Mouse (Mus musculus) forebrain, embryonic 13.5 days (tissue): ENCODE results near the gene Jhy. TPM values are rescaled to one million over a fixed set of nuclear protein-coding genes. Genes with fewer than 3 reads are reported as not detected.

ENCODE experiments used
- ATAC-seq: fragments of 200-750 bp; cut with Nextera tagmentation; 2 replicates; pipeline ENCODE4 v1.8.0; 2017
- H3K27ac ChIP-seq: fragments of 300-500 bp; sonication (generic); 2 replicates; pipeline ENCODE4 v1.5.1; 2015; ENCODE audit warnings: inconsistent platforms, mild to moderate bottlenecking, moderate library complexity
- H3K27me3 ChIP-seq: fragments of 300-500 bp; sonication (generic); 2 replicates; pipeline ENCODE4 v1.6.1; 2015; ENCODE audit warnings: mild to moderate bottlenecking, inconsistent platforms
- H3K36me3 ChIP-seq: fragments of 300-500 bp; sonication (generic); 2 replicates; pipeline ENCODE4 v1.6.1; 2015; ENCODE audit warnings: mild to moderate bottlenecking, inconsistent platforms; ENCODE audit not compliant: poor library complexity, severe bottlenecking
- H3K4me1 ChIP-seq: fragments of 300-500 bp; sonication (generic); 2 replicates; pipeline ENCODE4 v1.6.1; 2015; ENCODE audit warnings: inconsistent platforms
- H3K4me2 ChIP-seq: fragments of 300-500 bp; sonication (generic); 2 replicates; pipeline ENCODE4 v1.6.1; 2015; ENCODE audit warnings: inconsistent platforms, mild to moderate bottlenecking, moderate library complexity
- H3K4me3 ChIP-seq: fragments of 300-500 bp; sonication (generic); 2 replicates; pipeline ENCODE4 v1.5.1; 2015; ENCODE audit warnings: mild to moderate bottlenecking, inconsistent platforms
- H3K9ac ChIP-seq: fragments of 300-500 bp; sonication (generic); 2 replicates; pipeline ENCODE4 v1.6.1; 2015; ENCODE audit warnings: mild to moderate bottlenecking, inconsistent platforms
- H3K9me3 ChIP-seq: fragments of 300-500 bp; sonication (generic); replicated peaks from 2 replicates; pipeline ENCODE4 v1.6.1; 2016; ENCODE audit warnings: inconsistent platforms
- WGBS: fragments of 180-500 bp; shearing (Covaris S2); methylation state at CpG from one replicate; pipeline ENCODE4 v1.1.7; 2015; 5-methylcytosine and 5-hydroxymethylcytosine counted together
- polyA plus RNA-seq: library from polyadenylated mRNA; unstranded; fragments of >200 nt; fragmentation: Nextera tagmentation; extraction: Ambion mirVana; gene quantifications from 2 replicates; pipeline ENCODE4 v1.2.1, GENCODE M21; 2015

The Jhy gene
- polyA plus RNA-seq = 0.48 and 0.57 TPM in 2 replicates

DNA sequence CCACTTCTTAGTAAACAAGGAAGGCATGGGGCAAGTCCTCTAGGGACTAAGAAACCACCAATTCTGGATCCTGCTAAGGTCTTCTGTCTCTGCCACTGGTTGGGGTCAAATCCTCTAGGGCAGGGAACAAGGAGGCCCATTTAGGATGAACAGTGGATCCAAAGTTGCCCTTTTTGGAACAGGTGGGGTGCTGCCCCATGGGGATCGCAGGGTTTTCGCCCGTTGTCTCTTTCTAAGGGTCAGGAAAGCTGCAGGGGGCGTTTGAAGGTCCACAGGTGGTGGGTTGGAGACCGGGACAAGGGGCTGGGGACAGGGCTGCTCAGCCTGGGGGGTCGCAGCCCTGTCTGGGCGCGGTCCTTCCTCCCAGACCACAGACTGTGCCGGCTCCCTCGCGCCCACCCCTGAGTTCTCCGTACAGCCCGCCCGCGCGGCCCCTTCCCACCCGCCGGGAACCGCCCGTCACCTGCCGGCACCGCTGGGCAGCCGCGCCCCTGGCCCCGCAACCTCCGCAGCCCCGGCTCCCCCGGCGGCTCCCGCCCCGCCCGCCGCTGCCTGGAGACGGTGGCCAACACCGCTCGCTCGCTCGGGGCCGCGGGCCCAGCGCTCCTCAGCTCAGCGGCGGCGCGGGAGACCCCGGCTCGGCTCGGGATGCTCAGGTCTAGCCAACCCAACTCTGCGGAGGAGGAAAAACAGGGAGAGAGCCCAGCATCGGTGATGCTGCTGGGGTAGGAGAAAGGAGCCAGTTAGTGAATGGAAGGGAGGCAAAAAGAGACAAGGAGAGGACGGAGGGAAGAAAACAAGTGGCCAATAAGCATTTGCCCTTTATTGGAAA, at the start of gene Jhy:
Jhy (minus strand) TSS at position 533 of the 832 bp plus-strand sequence.
- peak within 1 kb of the TSS; percentile 94 for H3K4me2 ChIP-seq
- H3K27ac ChIP-seq = no peak within 1 kb of the TSS
- peaks cover 23% of the 10 kb centered on the region for H3K4me1 ChIP-seq
- no peaks in the 10 kb centered on the region for H3K36me3 ChIP-seq
- H3K27me3 ChIP-seq = peaks cover 53% of the 10 kb centered on the region
- H3K9me3 ChIP-seq = no peaks in the 10 kb centered on the region
- ATAC-seq = peak; percentile 70; the same call in 1 of the 2 replicates
- WGBS = under 1% methylated on average over 50 of the region's 51 CpGs
- peak within 1 kb of the TSS; percentile 51 for H3K4me3 ChIP-seq
- peak within 1 kb of the TSS; percentile 70 for H3K9ac ChIP-seq

DNA sequence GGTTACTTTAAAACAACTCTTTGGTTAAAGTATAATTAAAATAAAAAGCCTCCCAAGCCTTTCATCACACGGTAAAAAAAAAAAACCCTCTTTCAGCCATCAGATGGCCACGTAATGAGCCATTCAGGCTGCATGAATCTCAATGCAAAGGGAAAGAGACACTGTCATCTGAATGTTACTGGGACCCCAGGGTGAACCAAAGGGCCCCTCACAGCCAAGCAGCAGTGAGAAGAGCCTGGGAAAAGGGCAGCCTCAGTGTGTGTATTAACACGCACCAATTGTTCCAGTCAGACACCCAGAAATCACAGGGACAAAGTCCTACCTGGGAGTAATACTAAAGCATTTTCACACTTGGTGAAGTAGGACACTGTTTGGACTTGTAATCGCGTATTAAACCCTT, 48.5 kb upstream of the Jhy start:
- no peaks in the 10 kb centered on the region for H3K9me3 ChIP-seq
- H3K27me3 ChIP-seq = no peaks in the 10 kb centered on the region
- H3K4me2 ChIP-seq = peak overlapping the region; percentile 40
- H3K27ac ChIP-seq = peak overlapping the region; percentile 87
- ATAC-seq = no peak
- H3K9ac ChIP-seq = no peak overlapping the region
- H3K36me3 ChIP-seq = 0 out of 2 replicates have a peak, but pooled peaks cover 3% of the 10 kb centered on the region
- 24% methylated on average over 5 of the region's 5 CpGs for WGBS
- H3K4me1 ChIP-seq = peaks cover 57% of the 10 kb centered on the region
- H3K4me3 ChIP-seq = no peak overlapping the region

DNA sequence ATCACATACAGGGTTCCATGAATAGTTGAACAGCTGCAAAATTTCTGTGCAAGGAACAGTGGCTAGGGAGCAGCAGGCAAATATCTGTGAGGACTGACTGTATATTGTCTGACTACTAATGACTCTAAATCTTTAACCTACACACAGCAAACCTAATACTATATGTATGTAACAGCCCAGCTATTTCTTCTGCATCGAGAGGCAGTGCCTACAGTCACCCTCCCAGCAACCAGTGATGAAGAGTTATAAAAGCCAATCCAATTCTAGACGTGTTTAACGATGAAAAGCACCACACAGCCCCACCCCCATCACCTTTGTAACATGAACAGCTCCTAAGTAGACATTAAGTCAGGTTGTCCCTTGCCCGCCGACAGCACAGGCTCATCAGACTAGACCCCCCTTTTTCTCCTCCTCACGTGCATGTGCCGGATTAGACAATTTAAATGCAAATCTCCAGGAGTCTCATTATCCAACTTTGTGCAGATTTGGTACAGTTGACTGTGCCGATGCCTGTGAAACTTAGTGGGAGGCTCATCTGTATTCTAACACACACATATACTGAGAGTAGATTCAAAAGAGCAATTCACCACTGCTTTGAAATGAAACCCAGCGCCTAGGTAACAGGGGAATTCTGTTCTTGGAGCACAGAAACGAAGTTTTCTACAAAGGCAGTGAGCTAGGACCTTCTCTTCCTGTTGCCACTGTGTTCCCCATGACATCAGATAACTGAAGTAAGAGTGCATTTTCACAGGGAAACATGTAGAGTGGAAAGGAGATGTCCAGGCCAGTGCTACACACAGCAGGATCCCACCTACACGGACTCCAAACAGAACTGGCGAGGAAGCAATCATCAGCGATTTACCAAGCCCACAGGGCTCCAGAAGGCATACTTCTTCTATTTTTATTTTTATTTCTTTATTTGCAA, 47.9 kb upstream of the Jhy start:
- Histone ChIP-seq H3K4me2 (peak overlapping the region; percentile 40), H3K36me3 (no peaks in the 10 kb centered on the region), H3K4me3 (0 out of 2 replicates have a peak overlapping the region, but pooled peaks have one; percentile 6), H3K27me3 (no peaks in the 10 kb centered on the region), H3K27ac (peak overlapping the region; percentile 87), H3K9me3 (no peaks in the 10 kb centered on the region), H3K4me1 (peaks cover 57% of the 10 kb centered on the region), H3K9ac (no peak overlapping the region)
- WGBS = 6% methylated on average over 13 of the region's 13 CpGs
- ATAC-seq = peak; percentile 93

DNA sequence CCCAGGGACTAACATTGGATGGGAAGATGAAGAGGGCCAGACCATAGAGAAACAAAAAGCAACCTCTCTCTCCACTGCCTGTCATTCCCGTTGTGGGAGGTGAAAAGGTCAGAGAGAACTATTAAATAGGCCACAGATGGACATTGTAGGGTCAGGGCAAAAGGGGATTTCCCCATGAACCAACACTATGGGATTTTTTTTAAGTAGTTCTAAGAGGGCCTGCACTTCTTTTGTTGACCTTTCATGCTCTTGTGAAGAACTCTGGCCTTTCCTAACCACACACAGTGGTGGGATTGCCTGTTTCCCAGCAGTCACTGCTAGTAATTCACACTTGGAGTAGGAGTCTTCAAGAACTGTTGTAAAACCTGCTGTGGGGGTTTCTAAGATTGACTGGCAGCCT, 43.9 kb upstream of the Jhy start:
- Histone ChIP-seq H3K4me1 (peaks cover 34% of the 10 kb centered on the region), H3K4me2 (no peak overlapping the region), H3K27ac (no peak overlapping the region), H3K4me3 (no peak overlapping the region), H3K36me3 (no peaks in the 10 kb centered on the region), H3K9me3 (no peaks in the 10 kb centered on the region), H3K9ac (no peak overlapping the region), H3K27me3 (no peaks in the 10 kb centered on the region)
- no peak for ATAC-seq
- WGBS = 18% methylated on average over 1 of the region's 1 CpGs

DNA sequence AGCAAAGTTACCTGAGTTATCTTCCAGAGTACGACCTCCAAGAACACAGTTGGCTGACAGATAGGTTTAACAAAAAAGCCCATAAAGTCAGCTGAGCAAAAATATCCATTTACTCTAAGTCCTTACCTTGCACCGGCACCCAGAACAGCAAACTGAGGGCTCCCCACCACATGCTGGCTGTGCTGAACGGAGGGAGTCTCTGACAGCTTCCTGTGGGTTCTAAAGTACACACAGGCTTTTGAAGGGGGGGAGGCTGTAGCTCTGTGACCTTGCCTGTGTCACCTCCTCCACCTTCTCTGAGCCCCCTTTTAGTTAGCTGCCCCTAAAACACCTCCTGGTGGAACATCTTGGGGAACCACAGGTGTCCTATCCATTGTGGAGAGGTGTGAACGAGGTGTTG, 40.5 kb upstream of the Jhy start, which contains the start of gene Crtam:
Crtam (minus strand) TSS at position 214 of the 400 bp plus-strand sequence.
- no peaks in the 10 kb centered on the region for H3K27me3 ChIP-seq
- H3K4me2 ChIP-seq = no peak within 1 kb of the TSS
- no peak within 1 kb of the TSS for H3K27ac ChIP-seq
- no peaks in the 10 kb centered on the region for H3K36me3 ChIP-seq
- ATAC-seq = no peak
- H3K4me3 ChIP-seq = no peak within 1 kb of the TSS
- WGBS = 79% methylated on average over 4 of the region's 4 CpGs
- H3K4me1 ChIP-seq = 0 out of 2 replicates have a peak, but pooled peaks cover 3% of the 10 kb centered on the region
- no peaks in the 10 kb centered on the region for H3K9me3 ChIP-seq
- H3K9ac ChIP-seq = no peak within 1 kb of the TSS

DNA sequence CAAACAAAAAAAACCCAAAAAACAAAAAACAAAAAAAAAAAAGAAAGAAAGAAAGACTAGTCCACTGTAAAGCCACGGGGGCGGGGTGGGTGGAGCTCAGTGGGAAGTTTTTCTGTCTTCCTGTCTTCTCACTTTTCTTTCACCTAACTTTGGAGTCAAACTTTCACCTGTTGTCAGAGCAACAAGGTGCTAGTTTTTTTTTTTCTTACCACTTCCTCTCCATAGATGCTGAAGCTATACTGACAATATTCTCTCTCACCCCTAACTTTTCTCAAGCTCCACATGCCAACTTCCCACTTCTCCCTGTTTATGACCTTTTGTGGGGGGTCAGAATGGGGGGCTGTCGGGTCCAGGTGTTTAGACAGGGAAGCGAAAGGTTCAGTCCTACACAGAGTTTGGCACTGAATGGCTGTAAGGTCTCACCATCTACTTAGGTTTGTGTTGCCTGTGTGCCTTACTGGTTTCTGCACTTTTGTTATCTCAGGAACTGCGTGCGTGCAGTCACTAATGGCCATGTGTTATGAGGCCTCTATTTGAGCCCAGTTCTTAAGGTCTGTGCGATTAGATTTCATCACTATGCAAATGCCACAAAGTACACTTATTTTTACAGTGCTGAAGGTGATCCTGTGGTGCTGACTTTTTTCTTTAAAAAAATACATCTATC, 33.3 kb upstream of the Jhy start:
- WGBS = 89% methylated on average over 7 of the region's 7 CpGs
- Histone ChIP-seq H3K27ac (no peak overlapping the region), H3K4me3 (no peak overlapping the region), H3K4me2 (no peak overlapping the region), H3K36me3 (no peaks in the 10 kb centered on the region), H3K9ac (no peak overlapping the region), H3K4me1 (0 out of 2 replicates have a peak, but pooled peaks cover 3% of the 10 kb centered on the region), H3K27me3 (no peaks in the 10 kb centered on the region), H3K9me3 (no peaks in the 10 kb centered on the region)
- no peak for ATAC-seq

DNA sequence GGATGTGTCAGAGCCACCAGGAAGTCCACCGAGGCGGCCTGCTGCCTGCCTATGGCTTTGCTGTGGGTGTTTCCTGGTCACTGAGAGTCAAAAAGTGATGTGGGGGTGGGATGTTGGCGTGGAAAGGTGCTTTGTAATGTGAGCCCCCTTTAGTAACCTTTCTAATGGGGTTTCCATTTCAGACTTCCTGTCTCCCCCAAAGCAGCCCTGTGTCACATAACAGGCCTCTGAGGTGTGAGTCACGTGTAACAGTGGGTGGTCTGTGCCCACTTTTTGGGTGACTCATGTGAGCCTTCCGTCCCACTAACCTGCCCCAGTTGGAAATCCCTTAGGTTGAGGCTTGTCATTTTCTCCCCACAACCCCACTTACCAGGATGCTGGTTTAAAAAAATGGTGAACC, 30.2 kb upstream of the Jhy start:
- WGBS = 88% methylated on average over 5 of the region's 5 CpGs
- Histone ChIP-seq H3K4me2 (no peak overlapping the region), H3K4me1 (peaks cover 4% of the 10 kb centered on the region; the same call in 1 of the 2 replicates)

DNA sequence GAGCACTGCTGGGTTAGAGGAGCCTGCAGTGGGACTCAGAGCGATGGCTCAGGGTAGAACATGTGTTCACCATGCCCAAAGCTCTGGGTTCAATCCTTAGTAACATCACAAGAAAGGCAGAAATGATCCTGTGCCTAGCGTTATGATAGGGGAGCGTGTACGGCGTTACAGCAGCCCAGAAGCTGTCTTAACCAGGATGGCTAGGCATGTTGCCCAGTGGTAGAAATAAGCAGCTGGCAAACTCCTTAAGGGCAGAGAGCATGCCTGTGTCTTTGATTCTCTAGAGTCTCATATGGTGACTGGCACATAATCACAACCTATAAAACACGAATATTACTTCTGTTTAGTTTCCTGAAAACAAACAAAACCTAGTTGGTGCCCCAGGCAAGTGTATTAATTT, 27.6 kb upstream of the Jhy start:
- 86% methylated on average over 6 of the region's 6 CpGs for WGBS
- H3K4me1 ChIP-seq = peaks cover 4% of the 10 kb centered on the region; the same call in 1 of the 2 replicates
- no peaks in the 10 kb centered on the region for H3K27me3 ChIP-seq
- H3K27ac ChIP-seq = no peak overlapping the region; the same call in 1 of the 2 replicates
- ATAC-seq = 0 out of 2 replicates have a peak, but pooled peaks have one; percentile 13
- H3K9ac ChIP-seq = no peak overlapping the region
- H3K36me3 ChIP-seq = no peaks in the 10 kb centered on the region
- no peak overlapping the region for H3K4me2 ChIP-seq
- no peaks in the 10 kb centered on the region for H3K9me3 ChIP-seq
- no peak overlapping the region for H3K4me3 ChIP-seq

More for the DNA sequence above, 30.2 kb upstream of the Jhy start:
- no peak overlapping the region for H3K9ac ChIP-seq
- no peaks in the 10 kb centered on the region for H3K36me3 ChIP-seq
- no peak overlapping the region for H3K4me3 ChIP-seq
- H3K27me3 ChIP-seq = no peaks in the 10 kb centered on the region
- ATAC-seq = no peak
- no peaks in the 10 kb centered on the region for H3K9me3 ChIP-seq
- no peak overlapping the region for H3K27ac ChIP-seq

DNA sequence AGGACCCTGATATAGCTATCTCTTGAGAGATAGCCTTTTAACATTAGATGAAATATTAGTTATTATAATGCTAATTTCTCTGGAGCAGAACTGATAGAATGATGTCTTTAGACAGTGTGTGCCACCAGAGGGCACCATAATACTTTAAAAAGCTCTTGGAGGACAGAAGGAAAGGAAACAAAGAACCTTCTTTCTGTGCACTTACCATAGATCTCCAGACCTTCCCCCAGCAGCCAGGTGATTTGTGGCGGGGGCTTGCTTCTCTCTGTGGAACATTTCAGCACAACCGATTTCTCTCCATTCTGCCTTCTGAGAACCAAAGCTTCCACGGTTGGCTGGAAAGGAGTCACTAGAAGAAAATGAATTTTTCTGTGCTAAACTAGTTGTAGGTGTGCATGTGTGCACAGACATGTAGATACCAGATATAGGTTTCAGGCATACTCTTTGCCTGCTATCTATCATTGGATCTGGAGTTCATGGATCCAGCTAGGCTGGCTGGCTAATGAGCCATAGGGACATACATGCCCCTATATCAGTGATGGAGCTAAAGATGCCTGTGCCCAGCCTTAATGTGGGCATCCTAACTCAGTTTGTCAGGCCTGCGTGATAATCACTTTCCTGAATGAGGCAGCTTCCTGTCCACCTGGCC, 26.1 kb upstream of the Jhy start:
- peak overlapping the region; percentile 36; the same call in 1 of the 2 replicates for H3K27ac ChIP-seq
- ATAC-seq = peak; percentile 77
- no peak overlapping the region for H3K9ac ChIP-seq

DNA sequence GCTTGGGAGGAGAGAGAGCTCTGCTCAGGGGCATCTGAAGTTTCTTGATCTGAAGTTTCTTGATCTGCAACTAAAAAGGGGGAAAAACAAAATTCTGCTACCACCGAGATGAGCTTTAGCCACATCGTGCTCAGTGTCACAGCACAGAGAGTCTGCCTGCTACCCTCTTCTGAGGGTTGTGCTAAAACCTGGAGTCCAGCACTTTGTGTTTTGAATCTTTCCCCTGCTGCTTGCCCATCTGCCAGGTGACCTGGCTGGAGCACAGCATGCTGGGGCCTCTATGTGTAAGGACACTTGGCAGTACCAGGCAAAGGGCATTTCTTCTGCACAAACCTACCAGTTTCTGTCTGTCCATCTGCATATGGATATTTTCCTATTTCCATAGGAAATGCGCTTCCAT, 20.4 kb upstream of the Jhy start:
- H3K4me2 ChIP-seq = no peak overlapping the region
- H3K4me1 ChIP-seq = no peaks in the 10 kb centered on the region
- no peak overlapping the region for H3K9ac ChIP-seq
- H3K9me3 ChIP-seq = no peaks in the 10 kb centered on the region
- H3K27me3 ChIP-seq = peaks cover 6% of the 10 kb centered on the region; the same call in 1 of the 2 replicates
- no peak overlapping the region for H3K4me3 ChIP-seq
- 76% methylated on average over 3 of the region's 3 CpGs for WGBS
- ATAC-seq = no peak
- H3K36me3 ChIP-seq = no peaks in the 10 kb centered on the region
- no peak overlapping the region for H3K27ac ChIP-seq

More for the DNA sequence above, 26.1 kb upstream of the Jhy start:
- no peak overlapping the region for H3K4me2 ChIP-seq
- H3K9me3 ChIP-seq = no peaks in the 10 kb centered on the region
- H3K27me3 ChIP-seq = no peaks in the 10 kb centered on the region
- peaks cover 4% of the 10 kb centered on the region; the same call in 1 of the 2 replicates for H3K4me1 ChIP-seq
- no peaks in the 10 kb centered on the region for H3K36me3 ChIP-seq
- H3K4me3 ChIP-seq = no peak overlapping the region
- WGBS = 44% methylated on average over 4 of the region's 4 CpGs

DNA sequence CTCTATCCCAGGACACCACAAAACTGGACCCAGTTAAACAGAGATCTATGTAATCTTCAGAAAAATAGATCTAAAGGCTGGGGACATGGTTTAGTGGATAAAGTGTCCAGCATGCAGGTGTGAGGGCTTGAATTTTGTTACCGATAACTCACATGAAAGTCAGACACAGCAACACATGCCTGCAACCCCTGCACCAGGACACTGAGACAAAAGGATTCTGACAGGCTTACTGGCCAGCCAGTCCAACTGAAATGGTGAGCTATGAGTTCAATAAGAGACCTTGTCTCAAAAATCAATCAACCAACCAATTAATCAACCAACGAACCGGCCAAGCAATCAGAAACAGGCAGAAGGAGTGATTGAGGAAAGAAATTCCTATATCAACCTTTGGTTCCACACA, 19.8 kb upstream of the Jhy start:
- ATAC-seq = no peak
- Histone ChIP-seq H3K9ac (no peak overlapping the region), H3K27ac (no peak overlapping the region), H3K4me1 (no peaks in the 10 kb centered on the region), H3K27me3 (peaks cover 6% of the 10 kb centered on the region; the same call in 1 of the 2 replicates), H3K4me2 (no peak overlapping the region), H3K4me3 (no peak overlapping the region), H3K36me3 (no peaks in the 10 kb centered on the region), H3K9me3 (no peaks in the 10 kb centered on the region)
- WGBS = 80% methylated on average over 3 of the region's 3 CpGs
